Mouse (Mus musculus) kidney, embryonic 14.5 days (tissue): ENCODE measurements around the gene H2afj. TPM values are rescaled to one million over a fixed set of nuclear protein-coding genes. Genes with fewer than 3 reads are reported as not detected.

Source experiments
- ATAC-seq: fragments of 200-750 bp; cut with Nextera tagmentation; 2 replicates; pipeline ENCODE4 v1.8.0; 2017; ENCODE audit warnings: moderate number of reproducible peaks, mild to moderate bottlenecking, moderate TSS enrichment, moderate library complexity; ENCODE audit not compliant: low FRiP score, low TSS enrichment
- H3K27ac ChIP-seq: fragments of 300-500 bp; sonication (generic); 2 replicates; pipeline ENCODE4 v1.5.1; 2014; ENCODE audit warnings: low read depth, mild to moderate bottlenecking, low read length, moderate library complexity, mixed read lengths
- H3K27me3 ChIP-seq: fragments of 300-500 bp; sonication (generic); 2 replicates; pipeline ENCODE4 v1.6.1; 2014; ENCODE audit warnings: mild to moderate bottlenecking, low read length; ENCODE audit not compliant: control insufficient read depth, insufficient read depth
- H3K36me3 ChIP-seq: fragments of 300-500 bp; sonication (generic); 2 replicates; pipeline ENCODE4 v1.6.1; 2014; ENCODE audit warnings: low read length, mixed read lengths; ENCODE audit not compliant: control insufficient read depth, insufficient read depth
- H3K4me1 ChIP-seq: fragments of 300-500 bp; sonication (generic); 2 replicates; pipeline ENCODE4 v1.6.1; 2014; ENCODE audit warnings: low read length, mixed read lengths; ENCODE audit not compliant: control insufficient read depth, insufficient read depth
- H3K4me2 ChIP-seq: fragments of 300-500 bp; sonication (generic); replicated peaks from 2 replicates; pipeline ENCODE4 v1.6.1; 2014; ENCODE audit warnings: low read depth, mild to moderate bottlenecking, low read length
- H3K4me3 ChIP-seq: fragments of 300-500 bp; sonication (generic); 2 replicates; pipeline ENCODE4 v1.5.1; 2014; ENCODE audit warnings: mild to moderate bottlenecking, low read length
- H3K9ac ChIP-seq: fragments of 300-500 bp; sonication (generic); 2 replicates; pipeline ENCODE4 v1.6.1; 2014; ENCODE audit warnings: low read depth, mild to moderate bottlenecking, low read length, moderate library complexity
- H3K9me3 ChIP-seq: fragments of 300-500 bp; sonication (generic); 2 replicates; pipeline ENCODE4 v1.6.1; 2016; ENCODE audit warnings: low read length; ENCODE audit not compliant: control insufficient read depth
- WGBS: fragments of 180-500 bp; shearing (Covaris S2); extraction: QIAGEN DNeasy Blood & Tissue Kit; methylation state at CpG from one replicate; pipeline ENCODE4 v1.1.7; 2014; 5-methylcytosine and 5-hydroxymethylcytosine counted together
- polyA plus RNA-seq: library from polyadenylated mRNA; unstranded; fragments of >200 nt; fragmentation: Nextera tagmentation; extraction: Ambion mirVana; gene quantifications from 2 replicates; pipeline ENCODE4 v1.2.1, GENCODE M21; 2014

The H2afj gene
- polyA plus RNA-seq, 1 experiment from 2014 or later: 96.0 TPM

- Histone ChIP-seq H3K4me1 (peaks cover 7% of the 10 kb centered on the region; the same call in 1 of the 2 replicates), H3K27me3 (no peaks in the 10 kb centered on the region), H3K4me3 (no peak overlapping the region), H3K36me3 (peaks cover 38% of the 10 kb centered on the region), H3K27ac (no peak overlapping the region), H3K9me3 (no peaks in the 10 kb centered on the region), H3K9ac (no peak overlapping the region), H3K4me2 (no peak overlapping the region)
- ATAC-seq: no peak
- 86% methylated on average over 10 of the region's 10 CpGs for WGBS
These were observed 3.2 kb downstream of the H2afj start for GRCm38 (mm10) chr6:136811196-136811595.

- Histone ChIP-seq H3K4me1 (peaks cover 7% of the 10 kb centered on the region; the same call in 1 of the 2 replicates), H3K36me3 (peaks cover 57% of the 10 kb centered on the region), H3K27ac (no peak overlapping the region), H3K9ac (no peak overlapping the region), H3K27me3 (no peaks in the 10 kb centered on the region), H3K4me2 (no peak overlapping the region), H3K4me3 (no peak overlapping the region), H3K9me3 (no peaks in the 10 kb centered on the region)
- WGBS: 45% methylated on average over 4 of the region's 4 CpGs
- ATAC-seq: no peak
These were observed 5.1 kb downstream of the H2afj start for GRCm38 (mm10) chr6:136813117-136813516.

GRCm38 (mm10) chr6:136815381-136815780 lies 7.3 kb downstream of the H2afj start:
- H3K4me2 ChIP-seq: no peak overlapping the region
- 98% methylated on average over 7 of the region's 7 CpGs for WGBS
- H3K27me3 ChIP-seq: no peaks in the 10 kb centered on the region
- peaks cover 79% of the 10 kb centered on the region for H3K36me3 ChIP-seq
- no peaks in the 10 kb centered on the region for H3K4me1 ChIP-seq
- no peaks in the 10 kb centered on the region for H3K9me3 ChIP-seq
- H3K9ac ChIP-seq: no peak overlapping the region
- no peak overlapping the region for H3K4me3 ChIP-seq
- no peak for ATAC-seq
- H3K27ac ChIP-seq: no peak overlapping the region

GRCm38 (mm10) chr6:136816826-136817225 lies 8.8 kb downstream of the H2afj start:
- Histone ChIP-seq H3K36me3 (peaks cover 94% of the 10 kb centered on the region), H3K9me3 (no peaks in the 10 kb centered on the region), H3K4me1 (no peaks in the 10 kb centered on the region), H3K4me3 (no peak overlapping the region), H3K27ac (no peak overlapping the region), H3K9ac (no peak overlapping the region), H3K4me2 (no peak overlapping the region), H3K27me3 (no peaks in the 10 kb centered on the region)
- no peak for ATAC-seq
- 91% methylated on average over 21 of the region's 21 CpGs for WGBS

GRCm38 (mm10) chr6:136817549-136817948 lies 9.5 kb downstream of the H2afj start:
- Histone ChIP-seq H3K9me3 (no peaks in the 10 kb centered on the region), H3K9ac (no peak overlapping the region), H3K4me3 (no peak overlapping the region), H3K27me3 (no peaks in the 10 kb centered on the region), H3K36me3 (peaks cover 94% of the 10 kb centered on the region), H3K4me2 (no peak overlapping the region), H3K4me1 (no peaks in the 10 kb centered on the region), H3K27ac (no peak overlapping the region)
- ATAC-seq: no peak
- 93% methylated on average over 3 of the region's 3 CpGs for WGBS

- Histone ChIP-seq H3K36me3 (peaks cover 95% of the 10 kb centered on the region), H3K4me3 (no peak overlapping the region), H3K9ac (no peak overlapping the region), H3K9me3 (no peaks in the 10 kb centered on the region), H3K27ac (no peak overlapping the region), H3K4me2 (no peak overlapping the region), H3K27me3 (no peaks in the 10 kb centered on the region), H3K4me1 (no peaks in the 10 kb centered on the region)
- WGBS: 98% methylated on average over 21 of the region's 21 CpGs
- ATAC-seq: no peak
These were observed 12.3 kb downstream of the H2afj start for GRCm38 (mm10) chr6:136820381-136820780.

- no peaks in the 10 kb centered on the region for H3K27me3 ChIP-seq
- ATAC-seq: no peak
- peaks cover 93% of the 10 kb centered on the region for H3K36me3 ChIP-seq
- no peaks in the 10 kb centered on the region for H3K4me1 ChIP-seq
- H3K4me2 ChIP-seq: no peak overlapping the region
- H3K9ac ChIP-seq: no peak overlapping the region
- no peak overlapping the region for H3K4me3 ChIP-seq
- H3K9me3 ChIP-seq: no peaks in the 10 kb centered on the region
- WGBS: 94% methylated on average over 17 of the region's 18 CpGs
- no peak overlapping the region for H3K27ac ChIP-seq
These were observed 13.0 kb downstream of the H2afj start for GRCm38 (mm10) chr6:136821086-136821485.

GRCm38 (mm10) chr6:136824987-136825386 lies 16.9 kb downstream of the H2afj start:
- H3K36me3 ChIP-seq: peaks cover 54% of the 10 kb centered on the region
- no peak overlapping the region for H3K27ac ChIP-seq
- WGBS: 92% methylated on average over 8 of the region's 8 CpGs
- 0 out of 2 replicates have a peak, but pooled peaks cover 3% of the 10 kb centered on the region for H3K4me1 ChIP-seq
- no peak for ATAC-seq
- no peak overlapping the region for H3K9ac ChIP-seq
- H3K4me3 ChIP-seq: no peak overlapping the region
- no peaks in the 10 kb centered on the region for H3K9me3 ChIP-seq
- no peaks in the 10 kb centered on the region for H3K27me3 ChIP-seq
- H3K4me2 ChIP-seq: no peak overlapping the region

- Histone ChIP-seq H3K9me3 (no peaks in the 10 kb centered on the region), H3K4me2 (peak overlapping the region; percentile 63), H3K9ac (peak overlapping the region; percentile 99), H3K4me3 (peak overlapping the region; percentile 100), H3K27me3 (no peaks in the 10 kb centered on the region), H3K27ac (no peak overlapping the region), H3K36me3 (peaks cover 33% of the 10 kb centered on the region), H3K4me1 (0 out of 2 replicates have a peak, but pooled peaks cover 3% of the 10 kb centered on the region)
- 13% methylated on average over 7 of the region's 7 CpGs for WGBS
- ATAC-seq: no peak
These were observed 19.1 kb downstream of the H2afj start for GRCm38 (mm10) chr6:136827116-136827515.
